Mouse (Mus musculus): Measurements from ENCODE around the gene Zcchc2.

GRCm38 (mm10) chr1:105962852-105963251 lies 27.4 kb upstream of the Zcchc2 start:
- no peak for TF ChIP-seq CTCF (conservative IDR thresholded peaks at IDR 0.05; ENCODE audit: low read length)
- no peak for TF ChIP-seq POU5F1 (IDR thresholded peaks at IDR 0.05; ENCODE audit: borderline replicate concordance, low read length)
- no peak for TF ChIP-seq NANOG (IDR thresholded peaks at IDR 0.05; ENCODE audit: borderline replicate concordance, low read length)
